Mouse (Mus musculus): ENCODE measurements around the gene Fhad1.
"Not testable (repeated sequence)": the region's sequence is repeated elsewhere in the genome, so short reads cannot be mapped to it uniquely, and the experiment has no call there.

Fhad1 gene

GRCm38 (mm10) chr4:142039662-142040353 lies 24.9 kb upstream of the Fhad1 start:
- no peak for DNase-seq

- no peak for DNase-seq
These were observed 23.0 kb upstream of the Fhad1 start for GRCm38 (mm10) chr4:142037897-142038296.

GRCm38 (mm10) chr4:142028533-142028932 lies 13.7 kb upstream of the Fhad1 start:
- DNase-seq = no peak

GRCm38 (mm10) chr4:142026965-142027364 lies 12.1 kb upstream of the Fhad1 start:
- DNase-seq = no peak

- DNase-seq = no peak
These were observed 9.7 kb upstream of the Fhad1 start for GRCm38 (mm10) chr4:142024536-142024935.

DNA sequence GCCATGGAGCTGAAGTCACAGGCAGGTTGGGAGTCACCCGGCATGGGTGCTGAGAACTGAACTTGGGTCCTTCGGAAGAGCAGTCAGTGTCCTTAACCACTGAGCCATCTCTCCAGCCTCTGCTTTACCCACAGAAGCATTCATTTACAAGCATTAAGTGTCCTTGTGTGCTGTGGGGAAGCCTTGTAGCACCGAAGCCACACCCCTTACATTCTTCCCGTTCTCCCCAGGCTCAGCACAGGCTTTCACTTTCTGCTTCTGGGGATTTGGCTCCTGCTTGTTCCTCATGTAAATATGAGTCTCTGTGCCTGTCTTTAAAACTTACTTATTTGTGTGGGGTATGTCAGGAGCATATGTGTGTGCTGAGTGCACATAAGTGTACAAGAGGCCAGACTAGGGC lies 8.3 kb upstream of the Fhad1 start:
- DNase-seq = no peak

DNA sequence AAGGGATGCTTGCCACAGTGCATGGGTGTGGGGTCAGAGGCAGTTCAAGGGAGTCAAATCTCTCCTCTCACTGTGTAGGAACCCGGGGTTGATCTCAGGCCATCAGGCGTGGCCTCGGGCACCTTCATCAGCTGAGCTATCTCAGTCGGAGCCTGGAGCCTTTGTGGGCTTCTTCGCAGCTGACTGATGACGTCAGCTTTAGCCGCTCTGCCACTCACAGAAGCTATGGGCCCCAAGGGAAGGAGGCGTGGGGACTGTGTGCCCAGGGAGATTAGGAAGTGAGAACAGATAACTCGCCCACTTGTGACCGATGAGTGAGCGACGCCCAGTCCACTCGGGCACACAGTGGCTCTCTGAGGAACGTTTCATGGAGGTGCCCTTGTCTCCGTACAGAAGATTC lies 2.8 kb upstream of the Fhad1 start:
- DNase-seq = no peak

- no peak for DNase-seq
These were observed 3.6 kb downstream of the Fhad1 start for GRCm38 (mm10) chr4:142011236-142011635.

DNA sequence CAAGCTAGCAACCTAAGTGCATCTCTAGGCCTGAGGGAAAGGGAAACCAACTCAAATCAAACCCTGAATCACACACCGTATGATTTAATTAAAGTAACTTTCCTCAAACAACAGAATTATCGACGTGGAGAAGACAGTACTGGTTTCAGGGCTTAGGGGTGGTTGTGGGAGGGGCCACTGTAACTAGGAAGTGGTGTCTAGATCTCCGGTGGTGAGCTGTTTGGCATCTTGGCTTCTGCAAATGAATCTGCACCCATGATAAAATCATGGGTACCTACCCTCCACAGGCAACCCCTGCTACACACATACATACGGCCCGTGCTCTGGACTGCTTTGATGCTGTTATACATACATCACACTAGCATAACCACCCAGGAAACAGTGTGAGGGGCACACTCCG lies 4.4 kb downstream of the Fhad1 start:
- DNase-seq = no peak

DNA sequence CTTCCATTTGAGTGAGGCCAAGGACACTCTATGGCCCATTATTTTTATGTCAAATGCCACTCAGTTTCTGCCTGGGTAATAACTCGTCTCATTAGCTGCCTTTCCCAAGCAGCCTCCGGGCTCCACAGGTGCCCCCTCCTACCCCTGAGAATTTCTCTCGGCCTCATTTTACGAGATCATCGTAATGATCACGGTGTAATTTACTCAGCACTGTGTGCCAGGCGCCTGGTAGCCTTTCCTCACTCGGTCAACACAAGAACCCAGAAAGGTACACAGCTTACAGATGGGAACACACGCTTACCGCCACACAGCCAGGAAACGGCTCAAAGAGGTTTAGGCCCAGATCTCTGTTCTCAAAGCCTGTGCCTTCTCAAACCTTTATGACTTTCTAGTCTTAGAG lies 6.7 kb downstream of the Fhad1 start:
- DNase-seq = no peak

GRCm38 (mm10) chr4:142000581-142000980 lies 14.3 kb downstream of the Fhad1 start:
- DNase-seq = no peak

GRCm38 (mm10) chr4:141999494-142000074 lies 15.3 kb downstream of the Fhad1 start:
- no peak for DNase-seq

- no peak for DNase-seq
These were observed 16.5 kb downstream of the Fhad1 start for GRCm38 (mm10) chr4:141998282-141998821.

- DNase-seq = no peak
These were observed 18.0 kb downstream of the Fhad1 start for GRCm38 (mm10) chr4:141996880-141997279.

- DNase-seq = no peak
These were observed 18.8 kb downstream of the Fhad1 start for GRCm38 (mm10) chr4:141996086-141996485.

GRCm38 (mm10) chr4:141994062-141994471 lies 20.8 kb downstream of the Fhad1 start:
- DNase-seq = not testable (repeated sequence)

- DNase-seq = no peak
These were observed 21.4 kb downstream of the Fhad1 start for GRCm38 (mm10) chr4:141993347-141994061.

GRCm38 (mm10) chr4:141992530-141993204 lies 22.2 kb downstream of the Fhad1 start:
- DNase-seq = no peak

DNA sequence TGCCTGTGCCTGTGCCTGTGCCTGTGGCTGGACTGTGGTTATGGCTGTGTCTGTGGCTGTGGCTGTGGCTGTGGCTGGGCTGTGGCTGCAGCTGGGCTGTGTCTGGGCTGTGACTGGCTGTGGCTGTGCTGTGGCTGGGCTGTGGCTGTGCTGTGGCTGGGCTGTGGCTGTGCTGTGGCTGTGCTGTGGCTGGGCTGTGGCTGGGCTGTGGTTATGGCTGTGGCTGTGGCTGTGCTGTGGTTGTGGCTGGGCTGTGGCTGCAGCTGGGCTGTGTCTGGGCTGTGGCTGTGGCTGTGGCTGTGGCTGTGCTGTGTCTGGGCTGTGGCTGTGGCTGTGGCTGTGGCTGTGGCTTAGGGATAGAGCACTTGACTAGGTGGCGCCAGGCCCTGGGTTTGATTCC lies 26.7 kb downstream of the Fhad1 start:
- no peak for DNase-seq

GRCm38 (mm10) chr4:141983689-141984088 lies 31.2 kb downstream of the Fhad1 start:
- no peak for DNase-seq

DNA sequence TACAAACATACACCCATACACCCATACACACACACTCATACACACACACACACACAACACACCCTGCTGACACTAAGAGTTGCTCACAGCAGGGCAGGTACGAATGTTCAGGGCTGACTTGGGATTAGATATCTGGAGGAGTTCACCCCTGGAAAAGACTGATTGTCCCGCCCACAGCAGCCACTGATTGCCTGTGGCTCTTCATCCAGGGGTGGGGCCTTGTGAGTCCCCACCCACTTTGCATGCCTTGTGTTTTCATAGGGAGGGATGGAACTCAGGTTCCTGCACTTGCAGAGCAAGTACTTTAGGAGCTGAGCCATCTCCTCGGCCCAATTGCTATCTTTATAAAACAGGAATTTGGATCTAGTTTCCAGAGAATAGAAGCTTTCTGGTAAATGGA lies 33.4 kb downstream of the Fhad1 start:
- DNase-seq = no peak

GRCm38 (mm10) chr4:141978582-141978981 lies 36.3 kb downstream of the Fhad1 start:
- DNase-seq = no peak

DNA sequence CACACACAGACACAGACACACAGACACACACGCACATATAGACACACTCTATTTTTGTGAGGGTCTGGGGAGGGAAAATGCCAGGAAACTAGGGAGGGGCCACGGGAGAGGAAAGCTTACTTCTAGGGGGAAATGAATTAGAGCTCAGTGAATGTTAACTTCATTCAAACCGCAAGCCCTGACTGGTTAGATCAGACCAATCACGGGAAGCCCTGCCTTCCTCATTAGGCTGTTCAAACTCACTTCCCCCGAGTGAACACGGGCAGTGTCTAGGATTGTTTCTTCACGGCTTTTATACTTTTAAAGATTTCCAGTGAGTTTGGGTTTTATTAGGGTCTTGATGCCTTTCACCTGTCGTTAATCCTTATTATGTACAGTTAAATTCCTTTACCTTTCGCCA lies 37.5 kb downstream of the Fhad1 start:
- no peak for DNase-seq

Measured in cerebellum, adult 11 months (tissue).